Mouse (Mus musculus) liver, embryonic 13.5 days (tissue): ENCODE measurements around the gene Myo9a. TPM values are rescaled to one million over a fixed set of nuclear protein-coding genes. Genes with fewer than 3 reads are reported as not detected.
"Not testable (repeated sequence)": the region's sequence is repeated elsewhere in the genome, so short reads cannot be mapped to it uniquely, and the experiment has no call there.

ENCODE experiments used
- ATAC-seq: fragments of 200-750 bp; cut with Nextera tagmentation; 2 replicates; pipeline ENCODE4 v1.8.0; 2017; ENCODE audit warnings: low read depth, mild to moderate bottlenecking, moderate number of reproducible peaks, moderate library complexity
- DNase-seq: peaks from one replicate; pipeline ENCODE4 v3.0.0; 2022
- H3K27ac ChIP-seq: fragments of 300-500 bp; sonication (generic); 2 replicates; pipeline ENCODE4 v1.5.1; 2015; ENCODE audit warnings: moderate library complexity, mild to moderate bottlenecking, inconsistent platforms
- H3K27me3 ChIP-seq: fragments of 300-500 bp; sonication (generic); 2 replicates; pipeline ENCODE4 v1.6.1; 2015; ENCODE audit warnings: mild to moderate bottlenecking, inconsistent platforms
- H3K36me3 ChIP-seq: fragments of 300-500 bp; sonication (generic); 2 replicates; pipeline ENCODE4 v1.6.1; 2015; ENCODE audit warnings: mild to moderate bottlenecking, inconsistent platforms
- H3K4me1 ChIP-seq: fragments of 300-500 bp; sonication (generic); replicated peaks from 2 replicates; pipeline ENCODE4 v1.6.1; 2015; ENCODE audit warnings: inconsistent platforms
- H3K4me2 ChIP-seq: fragments of 300-500 bp; sonication (generic); 2 replicates; pipeline ENCODE4 v1.6.1; 2015; ENCODE audit warnings: inconsistent platforms, mild to moderate bottlenecking, moderate library complexity
- H3K4me3 ChIP-seq: fragments of 300-500 bp; sonication (generic); replicated peaks from 2 replicates; pipeline ENCODE4 v1.5.1; 2015; ENCODE audit warnings: mild to moderate bottlenecking, inconsistent platforms
- H3K9ac ChIP-seq: fragments of 300-500 bp; sonication (generic); 2 replicates; pipeline ENCODE4 v1.6.1; 2015; ENCODE audit warnings: mild to moderate bottlenecking, inconsistent platforms
- H3K9me3 ChIP-seq: fragments of 300-500 bp; sonication (generic); replicated peaks from 2 replicates; pipeline ENCODE4 v1.6.1; 2016; ENCODE audit warnings: inconsistent platforms
- WGBS: fragments of 180-500 bp; shearing (Covaris S2); methylation state at CpG from one replicate; pipeline ENCODE4 v1.1.7; 2015; ENCODE audit not compliant: insufficient replicate concordance; 5-methylcytosine and 5-hydroxymethylcytosine counted together
- polyA plus RNA-seq: library from polyadenylated mRNA; unstranded; fragments of >200 nt; fragmentation: Nextera tagmentation; extraction: Ambion mirVana; gene quantifications from 2 replicates; pipeline ENCODE4 v1.2.1, GENCODE M21; 2015

The Myo9a gene
- polyA plus RNA-seq, 1 experiment from 2014 or later, result 2.5 TPM

GRCm38 (mm10) chr9:59951001-59951750 is 200.5 kb downstream of the Myo9a start:
- Histone ChIP-seq H3K36me3 (no peaks in the 10 kb centered on the region), H3K4me2 (no peak overlapping the region), H3K4me3 (no peak overlapping the region), H3K9me3 (no peaks in the 10 kb centered on the region), H3K27ac (no peak overlapping the region), H3K4me1 (peaks cover 7% of the 10 kb centered on the region; the same call in 1 of the 2 replicates), H3K9ac (no peak overlapping the region), H3K27me3 (no peaks in the 10 kb centered on the region)
- no peak for DNase-seq
- ATAC-seq, result no peak
- 77% methylated on average over 9 of the region's 9 CpGs for WGBS

DNA sequence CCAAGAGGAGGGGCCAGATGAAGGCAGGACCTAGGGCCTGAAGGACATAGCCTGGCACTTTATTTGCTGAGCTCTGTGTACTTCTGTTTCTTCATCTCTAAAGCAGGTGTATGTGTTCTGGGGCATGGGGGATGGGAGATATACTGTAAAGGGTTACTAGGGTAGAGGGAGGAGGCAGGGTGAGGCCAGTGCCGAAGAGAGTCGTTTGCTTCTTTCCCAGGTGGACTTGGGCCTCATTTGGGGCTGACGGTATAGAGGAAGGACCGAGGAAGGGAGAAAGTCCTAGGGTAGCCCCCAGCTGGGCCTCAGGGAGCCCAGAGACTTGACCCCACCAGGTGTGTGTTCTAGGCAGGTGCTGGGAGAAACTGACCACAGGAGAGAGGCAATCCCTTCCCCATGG is 201.2 kb downstream of the Myo9a start:
- Histone ChIP-seq H3K4me3 (no peak overlapping the region), H3K27me3 (no peaks in the 10 kb centered on the region), H3K36me3 (no peaks in the 10 kb centered on the region), H3K9ac (no peak overlapping the region), H3K9me3 (no peaks in the 10 kb centered on the region), H3K27ac (no peak overlapping the region), H3K4me1 (peaks cover 7% of the 10 kb centered on the region; the same call in 1 of the 2 replicates), H3K4me2 (no peak overlapping the region)
- ATAC-seq, result no peak
- DNase-seq, result no peak
- WGBS, result 62% methylated on average over 4 of the region's 4 CpGs

DNA sequence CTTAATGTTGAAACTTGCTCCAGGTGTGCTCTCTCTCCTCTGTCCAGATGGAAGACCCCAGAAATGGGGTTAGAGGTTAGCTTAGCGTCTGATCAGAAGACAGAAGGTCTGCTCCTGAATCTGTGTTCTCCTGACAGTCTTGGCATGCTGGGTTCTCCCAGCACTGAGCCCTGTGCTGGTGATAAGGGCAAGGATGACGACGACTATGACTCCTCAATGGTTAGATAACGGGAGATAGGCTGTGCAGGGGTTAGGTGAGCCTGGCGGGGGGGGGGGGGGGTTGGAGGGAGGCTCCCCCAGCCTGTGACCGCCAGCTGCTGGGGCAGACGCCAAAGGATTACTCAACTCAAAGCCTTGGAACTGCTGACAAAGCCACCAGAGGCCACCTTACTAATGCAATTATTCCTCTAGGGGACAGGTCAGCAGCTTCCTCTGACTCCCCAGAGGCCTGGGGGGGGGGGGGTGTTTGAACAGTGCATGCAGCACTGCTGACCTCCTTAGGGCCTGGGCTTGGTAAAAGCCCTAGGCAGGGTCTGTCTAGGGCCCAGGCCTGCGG is 201.9 kb downstream of the Myo9a start:
- WGBS, result 24% methylated on average over 8 of the region's 8 CpGs
- Histone ChIP-seq H3K4me2 (no peak overlapping the region), H3K9me3 (no peaks in the 10 kb centered on the region), H3K4me1 (peaks cover 7% of the 10 kb centered on the region; the same call in 1 of the 2 replicates), H3K27ac (no peak overlapping the region), H3K27me3 (no peaks in the 10 kb centered on the region), H3K36me3 (no peaks in the 10 kb centered on the region), H3K9ac (no peak overlapping the region), H3K4me3 (no peak overlapping the region)
- DNase-seq (no peak), ATAC-seq (no peak)

- DNase-seq, result no peak
- Histone ChIP-seq H3K36me3 (no peaks in the 10 kb centered on the region), H3K4me1 (peaks cover 7% of the 10 kb centered on the region; the same call in 1 of the 2 replicates), H3K27me3 (no peaks in the 10 kb centered on the region), H3K9me3 (no peaks in the 10 kb centered on the region), H3K9ac (no peak overlapping the region), H3K4me2 (no peak overlapping the region), H3K4me3 (no peak overlapping the region), H3K27ac (no peak overlapping the region)
- 61% methylated on average over 7 of the region's 7 CpGs for WGBS
- ATAC-seq, result no peak
These were observed 202.9 kb downstream of the Myo9a start for GRCm38 (mm10) chr9:59953556-59953955.

GRCm38 (mm10) chr9:59955199-59955598 is 204.5 kb downstream of the Myo9a start:
- Histone ChIP-seq H3K4me1 (peaks cover 7% of the 10 kb centered on the region; the same call in 1 of the 2 replicates), H3K27ac (no peak overlapping the region), H3K27me3 (no peaks in the 10 kb centered on the region), H3K9ac (no peak overlapping the region), H3K9me3 (no peaks in the 10 kb centered on the region), H3K4me2 (no peak overlapping the region), H3K36me3 (no peaks in the 10 kb centered on the region), H3K4me3 (no peak overlapping the region)
- DNase-seq, result no peak
- no peak for ATAC-seq
- WGBS, result 50% methylated on average over 3 of the region's 3 CpGs

DNA sequence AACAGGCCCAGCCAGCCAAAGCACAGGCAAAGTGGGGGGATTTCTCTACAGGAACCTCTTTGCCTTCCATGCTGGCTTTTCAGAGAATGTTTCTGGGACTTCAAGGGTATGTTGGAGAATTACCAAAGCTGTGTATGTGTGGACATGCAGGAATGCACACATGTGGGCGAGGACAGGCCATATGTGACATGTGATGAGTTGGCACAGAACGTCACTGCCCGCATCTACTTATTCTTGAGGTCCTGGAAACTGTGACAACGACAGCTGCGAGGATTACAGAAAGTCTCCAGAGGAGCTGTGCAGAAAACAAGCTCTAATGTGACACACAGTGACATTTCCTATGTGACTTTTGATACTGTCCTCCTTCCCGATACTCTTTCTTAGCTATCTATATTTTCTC is 205.0 kb downstream of the Myo9a start:
- no peak overlapping the region for H3K9ac ChIP-seq

GRCm38 (mm10) chr9:59956496-59956895 is 205.8 kb downstream of the Myo9a start:
- no peaks in the 10 kb centered on the region for H3K27me3 ChIP-seq
- no peak overlapping the region for H3K4me3 ChIP-seq
- H3K4me2 ChIP-seq, result no peak overlapping the region
- no peak overlapping the region for H3K27ac ChIP-seq
- DNase-seq (no peak), ATAC-seq (no peak)
- H3K4me1 ChIP-seq, result peaks cover 7% of the 10 kb centered on the region; the same call in 1 of the 2 replicates
- H3K36me3 ChIP-seq, result no peaks in the 10 kb centered on the region
- no peaks in the 10 kb centered on the region for H3K9me3 ChIP-seq
- H3K9ac ChIP-seq, result no peak overlapping the region
- 42% methylated on average over 6 of the region's 6 CpGs for whole genome bisulfite sequencing

More for the DNA sequence above, 205.0 kb downstream of the Myo9a start:
- Histone ChIP-seq H3K27ac (no peak overlapping the region), H3K9me3 (no peaks in the 10 kb centered on the region), H3K27me3 (no peaks in the 10 kb centered on the region), H3K4me2 (no peak overlapping the region), H3K4me1 (peaks cover 7% of the 10 kb centered on the region; the same call in 1 of the 2 replicates), H3K36me3 (no peaks in the 10 kb centered on the region), H3K4me3 (no peak overlapping the region)
- no peak for DNase-seq
- WGBS, result 66% methylated on average over 6 of the region's 6 CpGs
- ATAC-seq, result no peak

GRCm38 (mm10) chr9:59958115-59958514 is 207.4 kb downstream of the Myo9a start:
- not testable (repeated sequence) for H3K4me2 ChIP-seq, H3K27ac ChIP-seq, H3K4me3 ChIP-seq, H3K4me1 ChIP-seq, H3K36me3 ChIP-seq, H3K9ac ChIP-seq, H3K27me3 ChIP-seq, ATAC-seq, DNase-seq, H3K9me3 ChIP-seq
- 68% methylated on average over 1 of the region's 1 CpGs for WGBS

DNA sequence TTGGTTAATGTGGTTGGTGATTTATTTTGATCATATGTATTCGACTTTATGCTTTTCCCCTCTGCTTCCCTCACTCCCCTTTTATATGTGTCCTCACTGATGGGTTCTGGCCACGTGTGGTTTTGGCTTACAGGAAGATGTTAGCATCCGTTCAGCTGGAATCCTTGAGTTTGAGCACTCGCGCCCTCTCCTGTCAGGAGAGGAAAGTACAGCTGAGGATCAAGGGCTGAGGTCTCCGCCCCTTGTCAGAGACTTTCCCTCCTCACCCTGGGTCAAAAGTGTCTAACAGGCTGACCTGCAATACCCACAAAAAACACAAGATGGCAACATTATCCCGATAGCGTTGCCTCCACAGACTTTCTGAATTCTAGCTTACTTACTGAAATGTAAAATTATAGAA is 208.6 kb downstream of the Myo9a start:
- no peak for ATAC-seq
- H3K4me2 ChIP-seq, result no peak overlapping the region
- DNase-seq, result peak; percentile 54
- no peaks in the 10 kb centered on the region for H3K27me3 ChIP-seq
- no peak overlapping the region for H3K9ac ChIP-seq
- H3K27ac ChIP-seq, result no peak overlapping the region
- no peaks in the 10 kb centered on the region for H3K36me3 ChIP-seq
- no peaks in the 10 kb centered on the region for H3K9me3 ChIP-seq
- 3% methylated on average over 8 of the region's 8 CpGs for WGBS
- H3K4me1 ChIP-seq, result peaks cover under 1% of the 10 kb centered on the region; the same call in 1 of the 2 replicates
- H3K4me3 ChIP-seq, result no peak overlapping the region

DNA sequence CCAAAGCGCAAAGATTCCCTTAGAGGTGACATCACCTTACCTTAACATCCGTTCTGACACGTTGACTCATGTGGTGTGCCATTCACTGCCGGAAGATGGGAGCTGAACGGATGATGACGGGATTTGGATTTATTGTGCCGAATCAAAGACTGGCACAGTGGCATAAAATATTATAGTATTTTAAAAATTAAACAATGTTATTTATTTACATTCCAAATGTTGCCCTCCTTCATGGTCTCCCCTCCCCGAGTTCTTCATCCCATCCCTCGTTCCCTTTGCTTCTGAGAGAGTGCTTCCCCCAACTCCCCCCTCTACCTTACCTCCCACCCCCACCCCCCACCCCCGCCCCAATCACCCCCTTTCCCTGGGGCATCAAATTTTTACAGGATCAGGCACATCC is 209.9 kb downstream of the Myo9a start, which contains the start of gene Nr2e3:
TSS of gene Nr2e3 (minus strand) at position 101 of the 400 bp plus-strand sequence.
- no peak for ATAC-seq
- Histone ChIP-seq H3K27me3 (no peaks in the 10 kb centered on the region; the same call in 1 of the 2 replicates), H3K36me3 (no peaks in the 10 kb centered on the region), H3K27ac (no peak within 1 kb of the TSS), H3K4me2 (no peak within 1 kb of the TSS), H3K9ac (no peak within 1 kb of the TSS), H3K9me3 (no peaks in the 10 kb centered on the region), H3K4me3 (no peak within 1 kb of the TSS), H3K4me1 (no peaks in the 10 kb centered on the region)
- WGBS, result 73% methylated on average over 10 of the region's 10 CpGs
- DNase-seq, result no peak

DNA sequence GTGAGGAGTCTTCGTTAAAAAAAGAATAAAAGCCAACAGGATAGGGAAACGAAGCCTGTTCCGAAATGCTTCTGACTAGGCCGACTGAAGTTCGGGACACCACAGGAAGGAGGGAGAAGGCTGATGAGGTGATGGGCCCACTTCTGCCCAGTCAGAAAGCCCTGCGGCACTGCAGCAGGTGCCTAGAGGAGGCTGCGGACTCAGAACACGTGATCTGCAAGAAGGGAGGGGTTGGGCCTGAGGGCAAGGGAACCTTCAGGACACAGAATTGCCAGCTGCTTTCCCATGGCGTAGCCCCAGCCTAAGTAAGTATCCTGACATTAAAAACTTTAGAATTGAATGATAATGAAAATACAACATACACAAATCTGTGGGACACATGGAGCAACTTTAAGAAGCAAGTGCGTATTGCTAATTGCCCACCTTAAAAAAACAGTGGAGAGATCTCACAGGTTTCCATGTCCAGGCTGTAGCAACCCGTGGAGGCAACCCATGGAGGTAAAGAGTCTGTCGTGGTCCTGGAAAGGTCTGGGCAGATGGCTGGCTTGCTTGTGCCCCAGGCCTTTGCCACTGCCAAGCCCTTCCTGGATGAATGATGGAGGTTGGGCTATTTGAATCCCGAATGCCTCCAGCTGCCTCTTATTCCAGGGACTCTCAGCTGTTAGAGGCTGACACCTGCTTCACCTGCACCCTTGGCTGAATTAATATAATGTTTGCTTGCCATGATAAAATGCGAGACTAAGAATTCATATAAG is 210.7 kb downstream of the Myo9a start:
- Histone ChIP-seq H3K4me3 (no peak overlapping the region), H3K4me2 (no peak overlapping the region), H3K9me3 (no peaks in the 10 kb centered on the region), H3K9ac (no peak overlapping the region), H3K27me3 (no peaks in the 10 kb centered on the region; the same call in 1 of the 2 replicates), H3K4me1 (no peaks in the 10 kb centered on the region), H3K36me3 (no peaks in the 10 kb centered on the region), H3K27ac (no peak overlapping the region)
- DNase-seq, result no peak
- WGBS, result 68% methylated on average over 14 of the region's 14 CpGs
- ATAC-seq, result no peak
